Mouse (Mus musculus): Measurements from ENCODE around the gene Gja6. TPM values are rescaled to one million over a fixed set of nuclear protein-coding genes. Genes with fewer than 3 reads are reported as not detected.

Gja6 gene
- total and polyA plus RNA-seq, 2 experiments from 2014 or later: 0.07 to 0.33 TPM

DNA sequence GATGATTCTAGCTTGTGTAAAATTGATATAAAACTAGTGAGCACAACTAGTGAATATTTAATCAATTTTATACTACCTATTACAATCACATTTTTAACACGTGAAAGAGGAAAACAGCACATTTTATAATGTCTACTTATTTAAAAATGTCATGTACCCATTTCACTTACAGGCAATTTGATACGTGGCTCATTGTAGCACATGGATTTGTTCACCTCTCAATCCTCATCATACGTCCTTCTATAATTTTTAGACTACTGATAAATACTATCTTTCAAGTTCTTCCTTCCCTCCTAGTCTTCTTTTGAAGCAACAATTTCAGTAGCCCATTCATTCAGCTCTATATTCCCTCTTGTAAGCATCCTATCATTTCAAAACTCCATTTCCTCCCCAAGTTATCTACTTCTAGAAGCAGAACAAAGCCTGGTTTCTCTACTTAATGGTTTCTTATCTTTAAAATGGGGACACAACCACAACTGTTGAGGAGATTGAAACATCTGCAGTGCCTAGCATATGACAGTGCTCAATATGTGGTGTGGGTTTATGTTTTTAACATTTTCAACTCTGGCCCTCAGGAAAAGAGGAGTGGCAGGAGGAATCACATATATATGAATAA, 12.3 kb upstream of the Gja6 start:
- Histone ChIP-seq H3K4me2 (ENCODE audit: low read depth, low read length, poor library complexity, severe bottlenecking) (no peak overlapping the region), H3K27ac (ENCODE audit: low read depth, low read length) (no peak overlapping the region), H3K4me1 (ENCODE audit: insufficient read depth, low read length) (no peaks in the 10 kb centered on the region), H3K27me3 (ENCODE audit: insufficient read depth, low read length) (no peaks in the 10 kb centered on the region), H3K9me3 (ENCODE audit: low read length) (no peaks in the 10 kb centered on the region), H3K9ac (replicated peaks; ENCODE audit: low read length, poor library complexity, severe bottlenecking) (no peak overlapping the region), H3K36me3 (ENCODE audit: insufficient read depth, low read length) (no peaks in the 10 kb centered on the region), H3K4me3 (ENCODE audit: low read depth, low read length) (no peak overlapping the region)
- DNase-seq (ENCODE audit: low spot score) (no peak), ATAC-seq (ENCODE audit: low FRiP score) (no peak)
- 88% methylated on average over 3 of the region's 3 CpGs for WGBS
- TF ChIP-seq CTCF (IDR thresholded peaks at IDR 0.05): no peak

GRCm38 (mm10) chrX:160906477-160906876, 375 bp downstream of the Gja6 start:
- Histone ChIP-seq H3K9me3 (ENCODE audit: low read length) (no peaks in the 10 kb centered on the region), H3K27me3 (ENCODE audit: insufficient read depth, low read length) (peaks cover 6% of the 10 kb centered on the region; the same call in 1 of the 2 replicates), H3K27ac (ENCODE audit: low read depth, low read length) (no peak overlapping the region), H3K9ac (replicated peaks; ENCODE audit: low read length, poor library complexity, severe bottlenecking) (no peak overlapping the region), H3K4me2 (ENCODE audit: low read depth, low read length, poor library complexity, severe bottlenecking) (no peak overlapping the region), H3K4me3 (ENCODE audit: low read depth, low read length) (no peak overlapping the region), H3K4me1 (ENCODE audit: insufficient read depth, low read length) (no peaks in the 10 kb centered on the region), H3K36me3 (ENCODE audit: insufficient read depth, low read length) (no peaks in the 10 kb centered on the region)
- DNase-seq (ENCODE audit: low spot score) (no peak), ATAC-seq (ENCODE audit: low FRiP score) (no peak)
- 85% methylated on average over 4 of the region's 4 CpGs for WGBS
- no peak for TF ChIP-seq CTCF (IDR thresholded peaks at IDR 0.05)

DNA sequence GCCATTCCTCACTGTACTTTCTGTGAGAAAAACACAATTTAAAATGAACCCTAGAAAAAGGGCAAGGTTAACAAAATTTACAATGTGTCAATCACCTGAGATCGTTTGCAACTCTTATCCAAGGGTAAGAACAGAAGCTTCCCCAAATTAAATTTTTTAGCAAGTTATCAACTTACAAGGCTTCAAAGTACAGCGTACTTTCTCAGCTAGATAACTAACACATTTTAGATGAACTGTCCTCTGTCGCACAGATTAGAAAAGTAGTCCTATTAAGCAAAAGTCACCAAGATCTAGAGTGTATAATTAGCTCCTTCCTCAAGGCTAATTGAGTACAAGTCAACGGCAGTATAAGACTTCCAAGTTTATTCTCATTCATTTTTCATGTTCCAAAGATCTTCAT, 939 bp downstream of the Gja6 start:
- no peak for DNase-seq (ENCODE audit: low spot score)
- Histone ChIP-seq H3K9me3 (ENCODE audit: low read length) (no peaks in the 10 kb centered on the region), H3K27ac (ENCODE audit: low read depth, low read length) (no peak overlapping the region), H3K4me2 (ENCODE audit: low read depth, low read length, poor library complexity, severe bottlenecking) (no peak overlapping the region), H3K9ac (replicated peaks; ENCODE audit: low read length, poor library complexity, severe bottlenecking) (no peak overlapping the region), H3K4me1 (ENCODE audit: insufficient read depth, low read length) (no peaks in the 10 kb centered on the region), H3K4me3 (ENCODE audit: low read depth, low read length) (no peak overlapping the region), H3K36me3 (ENCODE audit: insufficient read depth, low read length) (no peaks in the 10 kb centered on the region), H3K27me3 (ENCODE audit: insufficient read depth, low read length) (peaks cover 6% of the 10 kb centered on the region; the same call in 1 of the 2 replicates)
- 79% methylated on average over 4 of the region's 4 CpGs for WGBS
- ATAC-seq (ENCODE audit: low FRiP score): no peak
- TF ChIP-seq CTCF (IDR thresholded peaks at IDR 0.05): no peak

- H3K27ac ChIP-seq (ENCODE audit: low read depth, low read length): no peak overlapping the region
- H3K36me3 ChIP-seq (ENCODE audit: insufficient read depth, low read length): no peaks in the 10 kb centered on the region
- TF ChIP-seq CTCF (IDR thresholded peaks at IDR 0.05): no peak
- ATAC-seq (ENCODE audit: low FRiP score) (no peak), DNase-seq (ENCODE audit: low spot score) (no peak)
- no peak overlapping the region for H3K4me3 ChIP-seq (ENCODE audit: low read depth, low read length)
- H3K9me3 ChIP-seq (ENCODE audit: low read length): no peaks in the 10 kb centered on the region
- H3K27me3 ChIP-seq (ENCODE audit: insufficient read depth, low read length): peaks cover 6% of the 10 kb centered on the region; the same call in 1 of the 2 replicates
- H3K9ac ChIP-seq (replicated peaks; ENCODE audit: low read length, poor library complexity, severe bottlenecking): no peak overlapping the region
- WGBS: 69% methylated on average over 2 of the region's 2 CpGs
- H3K4me1 ChIP-seq (ENCODE audit: insufficient read depth, low read length): no peaks in the 10 kb centered on the region
- H3K4me2 ChIP-seq (ENCODE audit: low read depth, low read length, poor library complexity, severe bottlenecking): no peak overlapping the region
Measured at GRCm38 (mm10) chrX:160905041-160905678, 1.7 kb downstream of the Gja6 start.

- H3K9me3 ChIP-seq (ENCODE audit: low read length): no peaks in the 10 kb centered on the region
- no peak for ATAC-seq (ENCODE audit: low FRiP score)
- no peak overlapping the region for H3K27ac ChIP-seq (ENCODE audit: low read depth, low read length)
- no peaks in the 10 kb centered on the region for H3K36me3 ChIP-seq (ENCODE audit: insufficient read depth, low read length)
- 97% methylated on average over 2 of the region's 2 CpGs for WGBS
- H3K4me3 ChIP-seq (ENCODE audit: low read depth, low read length): no peak overlapping the region
- peaks cover 9% of the 10 kb centered on the region; the same call in 1 of the 2 replicates for H3K27me3 ChIP-seq (ENCODE audit: insufficient read depth, low read length)
- DNase-seq (ENCODE audit: low spot score): no peak
- no peak for TF ChIP-seq CTCF (IDR thresholded peaks at IDR 0.05)
- no peak overlapping the region for H3K4me2 ChIP-seq (ENCODE audit: low read depth, low read length, poor library complexity, severe bottlenecking)
- no peak overlapping the region for H3K9ac ChIP-seq (replicated peaks; ENCODE audit: low read length, poor library complexity, severe bottlenecking)
- H3K4me1 ChIP-seq (ENCODE audit: insufficient read depth, low read length): no peaks in the 10 kb centered on the region
Measured at GRCm38 (mm10) chrX:160901118-160901517, 5.7 kb downstream of the Gja6 start.

DNA sequence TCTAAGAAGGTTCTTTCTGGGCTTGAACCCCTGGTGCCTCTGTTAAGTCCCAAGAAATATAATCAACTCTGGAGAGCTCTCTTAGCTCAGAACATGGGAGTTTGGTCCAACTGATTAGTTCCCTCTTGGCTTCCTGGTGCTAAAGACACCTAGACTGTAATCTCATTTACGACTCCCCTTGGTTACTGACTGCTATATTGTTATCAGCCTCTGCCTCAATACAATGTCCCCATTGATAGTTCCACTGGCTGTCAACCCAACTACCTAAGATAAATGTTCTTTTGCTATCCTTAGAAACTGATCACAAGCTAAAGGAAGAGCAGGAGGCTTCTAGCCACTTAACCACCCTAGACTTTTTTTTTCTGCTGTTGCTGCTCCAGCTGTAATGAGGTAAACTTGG, 14.8 kb downstream of the Gja6 start:
- Histone ChIP-seq H3K4me3 (ENCODE audit: low read depth, low read length) (no peak overlapping the region), H3K4me2 (ENCODE audit: low read depth, low read length, poor library complexity, severe bottlenecking) (no peak overlapping the region), H3K4me1 (ENCODE audit: insufficient read depth, low read length) (no peaks in the 10 kb centered on the region), H3K9ac (replicated peaks; ENCODE audit: low read length, poor library complexity, severe bottlenecking) (no peak overlapping the region), H3K27me3 (ENCODE audit: insufficient read depth, low read length) (peaks cover 5% of the 10 kb centered on the region; the same call in 1 of the 2 replicates), H3K9me3 (ENCODE audit: low read length) (no peaks in the 10 kb centered on the region), H3K27ac (ENCODE audit: low read depth, low read length) (no peak overlapping the region), H3K36me3 (ENCODE audit: insufficient read depth, low read length) (no peaks in the 10 kb centered on the region)
- 50% methylated on average over 1 of the region's 1 CpGs for WGBS
- TF ChIP-seq CTCF (IDR thresholded peaks at IDR 0.05): no peak
- DNase-seq (ENCODE audit: low spot score) (no peak), ATAC-seq (ENCODE audit: low FRiP score) (no peak)

All from midbrain, postnatal 0 days (tissue).